Mouse (Mus musculus): ENCODE results near the gene Olfr545.
A peak's percentile ranks its signal among the peaks of the same experiment; 100 is the strongest.

Gene Olfr545

GRCm38 (mm10) chr7:102478926-102479325 is 20.4 kb downstream of the Olfr545 start:
- no peak for DNase-seq (ENCODE audit: low spot score)

- no peak for DNase-seq (ENCODE audit: low spot score)
These were observed 20.9 kb downstream of the Olfr545 start for GRCm38 (mm10) chr7:102478425-102478824.

GRCm38 (mm10) chr7:102477377-102477776 is 22.0 kb downstream of the Olfr545 start:
- no peak for DNase-seq (ENCODE audit: low spot score)

GRCm38 (mm10) chr7:102476601-102477000 is 22.8 kb downstream of the Olfr545 start:
- DNase-seq (ENCODE audit: low spot score), result no peak

GRCm38 (mm10) chr7:102472675-102473074 is 26.7 kb downstream of the Olfr545 start:
- DNase-seq (ENCODE audit: low spot score), result no peak

GRCm38 (mm10) chr7:102467566-102467965 is 31.8 kb downstream of the Olfr545 start:
- peak; percentile 17 for DNase-seq (ENCODE audit: low spot score)

GRCm38 (mm10) chr7:102458618-102459380 is 40.6 kb downstream of the Olfr545 start:
- DNase-seq (ENCODE audit: low spot score), result peak; percentile 28

GRCm38 (mm10) chr7:102446438-102446837 is 52.9 kb downstream of the Olfr545 start:
- no peak for DNase-seq (ENCODE audit: low spot score)

- DNase-seq (ENCODE audit: low spot score), result no peak
These were observed 55.1 kb downstream of the Olfr545 start for GRCm38 (mm10) chr7:102444301-102444700.

GRCm38 (mm10) chr7:102442432-102442831 is 56.9 kb downstream of the Olfr545 start:
- no peak for DNase-seq (ENCODE audit: low spot score)

- peak; percentile 94 for DNase-seq (ENCODE audit: low spot score)
These were observed 57.5 kb downstream of the Olfr545 start, which contains the start of gene Rrm1 for GRCm38 (mm10) chr7:102441657-102442391. TSS of gene Rrm1 (plus strand) at chr7:102441695.
